Mouse (Mus musculus) right cerebral cortex, postnatal 14 days (tissue): ENCODE results near the gene Hsd17b3.
"Not testable (repeated sequence)": the region's sequence is repeated elsewhere in the genome, so short reads cannot be mapped to it uniquely, and the experiment has no call there.

Experiments used
- DNase-seq: peaks from one replicate; pipeline ENCODE4 v3.0.0; 2022

Gene Hsd17b3

GRCm38 (mm10) chr13:64081012-64081919 is 7.8 kb downstream of the Hsd17b3 start:
- DNase-seq = no peak

- DNase-seq = no peak
Observed at GRCm38 (mm10) chr13:64077591-64077990, 11.4 kb downstream of the Hsd17b3 start.

- DNase-seq = no peak
Observed at GRCm38 (mm10) chr13:64076074-64076473, 13.0 kb downstream of the Hsd17b3 start.

GRCm38 (mm10) chr13:64066653-64067052 is 22.4 kb downstream of the Hsd17b3 start:
- DNase-seq = no peak

- no peak for DNase-seq
Observed at GRCm38 (mm10) chr13:64064276-64064675, 24.8 kb downstream of the Hsd17b3 start.

GRCm38 (mm10) chr13:64060935-64061506 is 28.0 kb downstream of the Hsd17b3 start:
- DNase-seq = no peak

- DNase-seq = no peak
Observed at GRCm38 (mm10) chr13:64053959-64054358, 35.1 kb downstream of the Hsd17b3 start.

- DNase-seq = not testable (repeated sequence)
Observed at GRCm38 (mm10) chr13:64052281-64052680, 36.7 kb downstream of the Hsd17b3 start.

GRCm38 (mm10) chr13:64050895-64051294 is 38.1 kb downstream of the Hsd17b3 start:
- DNase-seq = no peak

GRCm38 (mm10) chr13:64049535-64049934 is 39.5 kb downstream of the Hsd17b3 start:
- DNase-seq = no peak

- DNase-seq = no peak
Observed at GRCm38 (mm10) chr13:64048467-64048866, 40.6 kb downstream of the Hsd17b3 start.

- no peak for DNase-seq
Observed at GRCm38 (mm10) chr13:64039976-64040375, 49.1 kb downstream of the Hsd17b3 start.

GRCm38 (mm10) chr13:64038114-64038513 is 50.9 kb downstream of the Hsd17b3 start:
- no peak for DNase-seq

- DNase-seq = peak; percentile 83
Observed at GRCm38 (mm10) chr13:64036079-64037011, 52.7 kb downstream of the Hsd17b3 start.

- no peak for DNase-seq
Observed at GRCm38 (mm10) chr13:64035036-64035435, 54.0 kb downstream of the Hsd17b3 start.

- DNase-seq = no peak
Observed at GRCm38 (mm10) chr13:64033921-64034320, 55.1 kb downstream of the Hsd17b3 start.

- no peak for DNase-seq
Observed at GRCm38 (mm10) chr13:64033181-64033580, 55.8 kb downstream of the Hsd17b3 start.

GRCm38 (mm10) chr13:64031254-64031653 is 57.8 kb downstream of the Hsd17b3 start:
- no peak for DNase-seq

GRCm38 (mm10) chr13:64030792-64031191 is 58.2 kb downstream of the Hsd17b3 start:
- DNase-seq = no peak

- no peak for DNase-seq
Observed at GRCm38 (mm10) chr13:64024803-64025202, 64.2 kb downstream of the Hsd17b3 start.

- no peak for DNase-seq
Observed at GRCm38 (mm10) chr13:64022786-64023468, 66.1 kb downstream of the Hsd17b3 start.

GRCm38 (mm10) chr13:64020902-64021311 is 68.1 kb downstream of the Hsd17b3 start:
- peak; percentile 74 for DNase-seq
